Mouse (Mus musculus) heart, adult 2 months (tissue): Measurements from ENCODE around the gene Gm42906. TPM values are rescaled to one million over a fixed set of nuclear protein-coding genes. Genes with fewer than 3 reads are reported as not detected.

Experiments used
- DNase-seq, 2 experiments: peaks; one replicate each; pipeline ENCODE4 v3.0.0; 2021
- H3K27ac ChIP-seq: fragments of 200-600 bp; 2 replicates; pipeline ENCODE4 v1.8.1; 2022
- H3K27me3 ChIP-seq: fragments of 200-500 bp; 2 replicates; pipeline ENCODE4 v1.6.1; 2012; ENCODE audit warnings: mild to moderate bottlenecking, low read length, inconsistent platforms, mixed read lengths; ENCODE audit not compliant: control insufficient read depth, insufficient read depth
- H3K36me3 ChIP-seq: fragments of 200-500 bp; 2 replicates; pipeline ENCODE4 v1.6.1; 2012; ENCODE audit warnings: low read length, inconsistent platforms; ENCODE audit not compliant: control insufficient read depth, insufficient read depth
- H3K4me1 ChIP-seq: fragments of 200-500 bp; 2 replicates; pipeline ENCODE4 v1.6.1; 2011; ENCODE audit warnings: low read length; ENCODE audit not compliant: control insufficient read depth, insufficient read depth
- H3K4me3 ChIP-seq: fragments of 200-600 bp; 2 replicates; pipeline ENCODE4 v1.8.1; 2022
- H3K79me2 ChIP-seq: fragments of 200-500 bp; replicated peaks from 2 replicates; pipeline ENCODE4 v1.6.1; 2012; ENCODE audit warnings: mild to moderate bottlenecking, inconsistent platforms, low read length, moderate library complexity, mixed read lengths; ENCODE audit not compliant: control insufficient read depth, insufficient read depth
- H3K9ac ChIP-seq: fragments of 200-500 bp; 2 replicates; pipeline ENCODE4 v1.6.1; 2012; ENCODE audit warnings: low read depth, mild to moderate bottlenecking, control low read depth, inconsistent platforms, low read length, mixed read lengths
- CTCF ChIP-seq: fragments of 200-600 bp; IDR thresholded peaks from 2 replicates; pipeline ENCODE4 v1.8.1; 2022; ENCODE audit warnings: antibody characterized with exemption, mild to moderate bottlenecking, moderate library complexity
- EP300 ChIP-seq: fragments of 200-500 bp; IDR thresholded peaks from 2 replicates; pipeline ENCODE4 v1.6.1; 2011; ENCODE audit warnings: low read depth, low read length, control low read depth; ENCODE audit not compliant: insufficient read depth
- POLR2A ChIP-seq: fragments of 200-500 bp; IDR thresholded peaks from 2 replicates; pipeline ENCODE4 v1.6.1; 2011; ENCODE audit warnings: mild to moderate bottlenecking, low read depth, low read length, control low read depth; ENCODE audit not compliant: insufficient read depth
- WGBS: fragments of 180-500 bp; shearing (Covaris S2); methylation state at CpG from one replicate; pipeline ENCODE4 v1.1.7; 2018; 5-methylcytosine and 5-hydroxymethylcytosine counted together
- intact Hi-C: fragments of 180-260 bp; cut with DNase I; formaldehyde crosslinking; loops from one replicate; pipeline ENCODE4 v1.15.1; 2025
- polyA plus RNA-seq: library from polyadenylated mRNA; depleted of rRNA; stranded (reverse); fragments of >200 nt; gene quantifications from 2 replicates; pipeline ENCODE4 v1.2.3, GENCODE M21; 2012; rRNA removed
- total RNA-seq, 2 experiments: library from RNA; stranded (reverse); gene quantifications; 2 replicates each; pipeline ENCODE4 v1.2.3; 2021

The Gm42906 gene
- total and polyA plus RNA-seq, 3 experiments, result 2.9 TPM; not detected in 2

DNA sequence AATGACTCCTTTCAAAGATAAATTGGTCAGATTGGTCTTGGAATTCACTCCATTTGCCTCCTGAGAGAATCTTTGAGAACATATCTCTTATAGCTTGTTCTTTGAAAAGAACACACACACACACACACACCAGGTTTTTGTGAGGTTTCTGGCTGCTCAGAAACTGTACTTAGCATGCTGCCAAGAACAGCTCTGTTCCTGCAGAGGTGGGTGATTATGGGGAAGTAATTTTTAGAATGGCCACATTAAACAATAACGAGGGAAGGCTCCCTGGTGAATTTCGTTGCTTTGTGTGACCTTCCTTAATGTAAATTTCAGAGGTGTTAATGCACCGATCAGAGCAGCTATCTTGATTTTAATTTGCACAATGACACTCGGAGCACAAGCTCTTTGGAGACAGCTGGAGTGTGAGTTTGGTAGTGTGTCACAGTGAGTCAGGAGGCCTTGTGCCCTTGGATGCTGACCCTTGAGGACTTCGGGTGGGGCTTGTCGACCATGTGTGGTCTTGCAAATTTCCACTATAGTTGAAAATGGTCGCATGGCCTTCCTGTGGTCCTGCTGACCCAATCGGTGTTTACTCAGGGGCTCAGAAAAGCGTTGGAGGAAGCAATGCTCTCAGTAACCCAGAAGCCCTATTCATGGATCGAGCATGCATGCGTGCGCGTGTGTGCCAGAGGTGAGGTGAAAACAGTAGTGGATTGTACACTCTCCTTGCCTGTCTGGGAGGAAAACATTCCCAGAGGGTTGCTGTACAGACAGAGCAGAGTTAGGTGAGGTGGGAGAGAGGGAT lies 407.7 kb downstream of the Gm42906 start:
- Histone ChIP-seq H3K9ac (peak overlapping the region; percentile 9; the same call in 1 of the 2 replicates), H3K27ac (peak overlapping the region; percentile 56), H3K79me2 (no peaks in the 10 kb centered on the region), H3K36me3 (no peaks in the 10 kb centered on the region), H3K27me3 (no peaks in the 10 kb centered on the region), H3K4me1 (peaks cover 4% of the 10 kb centered on the region), H3K4me3 (0 out of 2 replicates have a peak overlapping the region, but pooled peaks have one; percentile 18)
- no peak for DNase-seq
- TF ChIP-seq POLR2A (no peak), CTCF (no peak), EP300 (no peak)
- intact Hi-C loops, result loop anchor here (5.0 kb wide), 1 partner anchor 92 kb away; no protein-coding TSS in a partner anchor
- WGBS, result 42% methylated on average over 13 of the region's 13 CpGs

DNA sequence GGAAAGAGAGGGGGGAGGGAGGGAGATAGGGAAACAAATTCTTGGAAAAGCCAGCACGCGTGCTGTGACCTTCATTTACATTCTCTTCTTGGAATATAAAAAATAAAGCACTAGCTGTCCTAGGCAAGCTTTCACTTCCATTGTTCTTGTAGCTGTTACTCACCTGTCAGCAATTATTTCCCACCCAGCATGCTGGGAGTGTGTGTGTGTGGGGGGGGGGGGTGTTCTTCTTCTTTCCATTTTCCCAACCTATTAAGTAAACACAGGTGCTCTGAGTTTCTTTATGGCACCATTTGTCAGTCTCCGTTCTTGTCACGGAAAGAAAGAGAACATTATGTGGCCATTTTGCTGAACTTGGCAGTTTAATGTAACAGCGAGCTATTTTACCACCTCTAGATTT lies 409.0 kb downstream of the Gm42906 start:
- Histone ChIP-seq H3K36me3 (no peaks in the 10 kb centered on the region), H3K27ac (no peak overlapping the region), H3K79me2 (no peaks in the 10 kb centered on the region), H3K4me3 (no peak overlapping the region), H3K4me1 (peaks cover 4% of the 10 kb centered on the region), H3K27me3 (no peaks in the 10 kb centered on the region), H3K9ac (no peak overlapping the region)
- no peak for DNase-seq
- TF ChIP-seq POLR2A, result no peak
- no peak for TF ChIP-seq EP300
- TF ChIP-seq CTCF, result no peak
- intact Hi-C loops, result no loop called here
- WGBS, result 82% methylated on average over 5 of the region's 5 CpGs

DNA sequence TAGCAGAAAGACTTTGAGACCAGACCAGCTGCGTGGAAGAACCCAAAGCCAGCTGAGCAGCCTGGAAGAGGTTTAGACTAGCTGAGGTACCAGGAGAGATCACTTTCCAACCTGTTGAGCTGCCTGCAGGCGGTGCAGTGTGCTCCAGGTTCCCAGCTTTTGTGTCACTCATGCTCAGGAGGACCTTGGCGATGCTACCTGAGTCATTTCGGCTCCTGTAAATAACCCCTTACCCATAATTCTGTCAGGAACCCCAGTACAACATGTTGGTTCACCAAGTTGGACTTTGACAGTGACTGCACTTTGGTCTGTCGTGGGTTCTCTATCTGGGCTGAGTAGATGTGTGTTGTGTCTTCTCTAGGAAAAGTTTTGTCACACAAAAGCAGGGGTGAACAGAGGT lies 409.5 kb downstream of the Gm42906 start:
- peaks cover 4% of the 10 kb centered on the region for H3K4me1 ChIP-seq
- no peaks in the 10 kb centered on the region for H3K27me3 ChIP-seq
- H3K79me2 ChIP-seq, result no peaks in the 10 kb centered on the region
- 80% methylated on average over 5 of the region's 5 CpGs for WGBS
- no peaks in the 10 kb centered on the region for H3K36me3 ChIP-seq
- DNase-seq, result no peak
- TF ChIP-seq CTCF, result no peak
- TF ChIP-seq EP300, result no peak
- TF ChIP-seq POLR2A, result no peak
- intact Hi-C loops, result no loop called here
- H3K9ac ChIP-seq, result no peak overlapping the region
- no peak overlapping the region for H3K27ac ChIP-seq
- no peak overlapping the region for H3K4me3 ChIP-seq

Other genes with a start within 250 kb of the Gm42906 start
- 10 to 100 TPM; 22.1 to 24.4 TPM for gene Stard13, start 194.3 kb downstream of the Gm42906 start, total RNA-seq
- gene Stard13, start 194.3 kb downstream of the Gm42906 start, polyA plus RNA-seq, result 9.9 and 16.4 TPM in 2 replicates
- not detected for gene Vmn2r18, start 177.9 kb upstream of the Gm42906 start, total RNA-seq
- not detected in 2 replicates for gene Vmn2r18, start 177.9 kb upstream of the Gm42906 start, polyA plus RNA-seq
- gene Rfc3, start 223.1 kb upstream of the Gm42906 start, total RNA-seq, result 1 to 10 TPM; 2.6 to 3.6 TPM
- gene Rfc3, start 223.1 kb upstream of the Gm42906 start, polyA plus RNA-seq, result 3.7 and 4.8 TPM in 2 replicates